Mouse (Mus musculus): ENCODE data around the gene Wap. TPM values are rescaled to one million over a fixed set of nuclear protein-coding genes. Genes with fewer than 3 reads are reported as not detected.
"Not testable (repeated sequence)": the region's sequence is repeated elsewhere in the genome, so short reads cannot be mapped to it uniquely, and the experiment has no call there.

The Wap gene
- polyA plus RNA-seq, 1 experiment from 2014 or later: not detected

- Histone ChIP-seq H3K27me3 (no peaks in the 10 kb centered on the region), H3K4me2 (replicated peaks) (peak within 1 kb of the TSS; percentile 86), H3K36me3 (no peaks in the 10 kb centered on the region), H3K9ac (replicated peaks) (peak within 1 kb of the TSS; percentile 43), H3K27ac (replicated peaks) (no peak within 1 kb of the TSS), H3K4me1 (peaks cover 6% of the 10 kb centered on the region), H3K4me3 (peak within 1 kb of the TSS; percentile 44), H3K9me3 (no peaks in the 10 kb centered on the region)
- 1% methylated on average over 18 of the region's 18 CpGs for WGBS
- ATAC-seq (replicated peaks): peak; percentile 75
Observed at GRCm38 (mm10) chr11:6658271-6658670, 19.8 kb upstream of the Wap start, which contains the start of gene Ramp3. TSS of gene Ramp3 (plus strand) at chr11:6658521.

GRCm38 (mm10) chr11:6654903-6655302, 16.5 kb upstream of the Wap start:
- peak; percentile 83 for ATAC-seq (replicated peaks)

GRCm38 (mm10) chr11:6652978-6653377, 14.5 kb upstream of the Wap start:
- not testable (repeated sequence) for H3K27me3 ChIP-seq; H3K36me3 ChIP-seq; H3K4me2 ChIP-seq (replicated peaks); H3K27ac ChIP-seq (replicated peaks); H3K9ac ChIP-seq (replicated peaks); H3K4me3 ChIP-seq; ATAC-seq (replicated peaks); H3K9me3 ChIP-seq; H3K4me1 ChIP-seq
- 83% methylated on average over 3 of the region's 3 CpGs for WGBS

More at GRCm38 (mm10) chr11:6654903-6655302, 16.5 kb upstream of the Wap start:
- no peak overlapping the region for H3K27ac ChIP-seq (replicated peaks)
- H3K9me3 ChIP-seq: no peaks in the 10 kb centered on the region
- WGBS: 2% methylated on average over 2 of the region's 2 CpGs
- H3K36me3 ChIP-seq: no peaks in the 10 kb centered on the region
- no peak overlapping the region for H3K4me2 ChIP-seq (replicated peaks)
- no peak overlapping the region for H3K4me3 ChIP-seq
- no peak overlapping the region for H3K9ac ChIP-seq (replicated peaks)
- H3K4me1 ChIP-seq: peaks cover 6% of the 10 kb centered on the region
- no peaks in the 10 kb centered on the region for H3K27me3 ChIP-seq

GRCm38 (mm10) chr11:6650519-6650918, 12.1 kb upstream of the Wap start:
- no peak overlapping the region for H3K27ac ChIP-seq (replicated peaks)
- no peak overlapping the region for H3K4me3 ChIP-seq
- H3K4me2 ChIP-seq (replicated peaks): no peak overlapping the region
- H3K27me3 ChIP-seq: no peaks in the 10 kb centered on the region
- no peaks in the 10 kb centered on the region for H3K36me3 ChIP-seq
- no peaks in the 10 kb centered on the region for H3K4me1 ChIP-seq
- WGBS: 80% methylated on average over 7 of the region's 7 CpGs
- H3K9ac ChIP-seq (replicated peaks): no peak overlapping the region
- ATAC-seq (replicated peaks): no peak
- H3K9me3 ChIP-seq: no peaks in the 10 kb centered on the region

- no peak for ATAC-seq (replicated peaks)
- Histone ChIP-seq H3K4me3 (no peak overlapping the region), H3K27ac (replicated peaks) (no peak overlapping the region), H3K36me3 (no peaks in the 10 kb centered on the region), H3K9ac (replicated peaks) (no peak overlapping the region), H3K9me3 (no peaks in the 10 kb centered on the region), H3K4me2 (replicated peaks) (no peak overlapping the region), H3K4me1 (no peaks in the 10 kb centered on the region), H3K27me3 (no peaks in the 10 kb centered on the region)
- WGBS: 62% methylated on average over 9 of the region's 9 CpGs
Observed at GRCm38 (mm10) chr11:6647831-6648724, 9.6 kb upstream of the Wap start.

- Histone ChIP-seq H3K4me3 (no peak overlapping the region), H3K9ac (replicated peaks) (no peak overlapping the region), H3K27me3 (no peaks in the 10 kb centered on the region), H3K36me3 (no peaks in the 10 kb centered on the region), H3K4me1 (no peaks in the 10 kb centered on the region), H3K9me3 (no peaks in the 10 kb centered on the region), H3K27ac (replicated peaks) (no peak overlapping the region), H3K4me2 (replicated peaks) (no peak overlapping the region)
- 65% methylated on average over 6 of the region's 6 CpGs for WGBS
- 0 out of 2 replicates have a peak, but pooled peaks have one; percentile 23 for ATAC-seq (replicated peaks)
Observed at GRCm38 (mm10) chr11:6644566-6644965, 6.1 kb upstream of the Wap start.

- H3K9me3 ChIP-seq: no peaks in the 10 kb centered on the region
- H3K27ac ChIP-seq (replicated peaks): no peak overlapping the region
- H3K4me1 ChIP-seq: no peaks in the 10 kb centered on the region
- no peak for ATAC-seq (replicated peaks)
- H3K4me3 ChIP-seq: no peak overlapping the region
- no peak overlapping the region for H3K4me2 ChIP-seq (replicated peaks)
- 80% methylated on average over 6 of the region's 6 CpGs for WGBS
- H3K9ac ChIP-seq (replicated peaks): no peak overlapping the region
- no peaks in the 10 kb centered on the region for H3K27me3 ChIP-seq
- no peaks in the 10 kb centered on the region for H3K36me3 ChIP-seq
Observed at GRCm38 (mm10) chr11:6639072-6639471, 635 bp upstream of the Wap start.

- no peaks in the 10 kb centered on the region for H3K9me3 ChIP-seq
- H3K4me2 ChIP-seq (replicated peaks): no peak overlapping the region
- no peak for ATAC-seq (replicated peaks)
- no peak overlapping the region for H3K9ac ChIP-seq (replicated peaks)
- H3K27me3 ChIP-seq: no peaks in the 10 kb centered on the region
- WGBS: 80% methylated on average over 8 of the region's 8 CpGs
- H3K4me3 ChIP-seq: no peak overlapping the region
- H3K4me1 ChIP-seq: no peaks in the 10 kb centered on the region
- H3K36me3 ChIP-seq: no peaks in the 10 kb centered on the region
- no peak overlapping the region for H3K27ac ChIP-seq (replicated peaks)
Observed at GRCm38 (mm10) chr11:6636150-6636549, 2.3 kb downstream of the Wap start.

- no peak overlapping the region for H3K9ac ChIP-seq (replicated peaks)
- H3K4me3 ChIP-seq: no peak overlapping the region
- no peak for ATAC-seq (replicated peaks)
- H3K27me3 ChIP-seq: no peaks in the 10 kb centered on the region
- no peak overlapping the region for H3K4me2 ChIP-seq (replicated peaks)
- peaks cover 12% of the 10 kb centered on the region for H3K4me1 ChIP-seq
- no peak overlapping the region for H3K27ac ChIP-seq (replicated peaks)
- H3K36me3 ChIP-seq: no peaks in the 10 kb centered on the region
- H3K9me3 ChIP-seq: no peaks in the 10 kb centered on the region
Observed at GRCm38 (mm10) chr11:6629655-6630054, 8.8 kb downstream of the Wap start.

- H3K27ac ChIP-seq (replicated peaks): no peak overlapping the region
- H3K4me3 ChIP-seq: no peak overlapping the region
- no peak overlapping the region for H3K4me2 ChIP-seq (replicated peaks)
- 17% methylated on average over 4 of the region's 4 CpGs for WGBS
- peaks cover 3% of the 10 kb centered on the region for H3K36me3 ChIP-seq
- ATAC-seq (replicated peaks): no peak
- H3K4me1 ChIP-seq: peaks cover 23% of the 10 kb centered on the region
- no peaks in the 10 kb centered on the region for H3K27me3 ChIP-seq
- no peaks in the 10 kb centered on the region for H3K9me3 ChIP-seq
- H3K9ac ChIP-seq (replicated peaks): no peak overlapping the region
Observed at GRCm38 (mm10) chr11:6628568-6628967, 9.9 kb downstream of the Wap start.

- Histone ChIP-seq H3K4me3 (no peak overlapping the region), H3K27me3 (no peaks in the 10 kb centered on the region), H3K27ac (replicated peaks) (no peak overlapping the region), H3K4me1 (peaks cover 24% of the 10 kb centered on the region), H3K9ac (replicated peaks) (no peak overlapping the region), H3K4me2 (replicated peaks) (no peak overlapping the region), H3K36me3 (peaks cover 7% of the 10 kb centered on the region), H3K9me3 (no peaks in the 10 kb centered on the region)
- 88% methylated on average over 4 of the region's 4 CpGs for WGBS
- ATAC-seq (replicated peaks): no peak
Observed at GRCm38 (mm10) chr11:6627731-6628130, 10.7 kb downstream of the Wap start.

- peaks cover 18% of the 10 kb centered on the region for H3K36me3 ChIP-seq
- H3K27me3 ChIP-seq: no peaks in the 10 kb centered on the region
- no peaks in the 10 kb centered on the region for H3K9me3 ChIP-seq
- peak overlapping the region; percentile 95 for H3K4me3 ChIP-seq
- peak overlapping the region; percentile 67 for H3K4me2 ChIP-seq (replicated peaks)
- H3K9ac ChIP-seq (replicated peaks): peak overlapping the region; percentile 72
- peak overlapping the region; percentile 86 for H3K27ac ChIP-seq (replicated peaks)
- ATAC-seq (replicated peaks): peak; percentile 55
- H3K4me1 ChIP-seq: peaks cover 24% of the 10 kb centered on the region
- 13% methylated on average over 16 of the region's 16 CpGs for WGBS
Observed at GRCm38 (mm10) chr11:6626388-6626772, 12.1 kb downstream of the Wap start.
